Mouse (Mus musculus) megakaryocyte, embryonic 14.5 days (primary cell): ENCODE data around the gene Notum. TPM values are rescaled to one million over a fixed set of nuclear protein-coding genes. Genes with fewer than 3 reads are reported as not detected.
A peak's percentile ranks its signal among the peaks of the same experiment; 100 is the strongest.

ENCODE experiments used
- H3K27me3 ChIP-seq: replicated peaks from 2 replicates; pipeline ENCODE3; 2012; ENCODE audit warnings: inconsistent platforms
- H3K36me3 ChIP-seq: replicated peaks from 2 replicates; pipeline ENCODE3; 2012; ENCODE audit warnings: low read length, inconsistent platforms, mixed read lengths
- H3K4me1 ChIP-seq: 2 replicates; pipeline ENCODE4 v1.6.1; 2012; ENCODE audit warnings: inconsistent platforms
- H3K4me3 ChIP-seq: replicated peaks from 2 replicates; pipeline ENCODE3; 2012; ENCODE audit warnings: moderate library complexity, mild to moderate bottlenecking, inconsistent platforms
- H3K9me3 ChIP-seq: 2 replicates; pipeline ENCODE4 v1.6.1; 2012; ENCODE audit warnings: inconsistent platforms
- FLI1 ChIP-seq: IDR thresholded peaks from 2 replicates; pipeline ENCODE4 v1.6.1; 2012; ENCODE audit warnings: low read length, inconsistent platforms, mixed read lengths
- GATA1 ChIP-seq: IDR thresholded peaks from 3 replicates; pipeline ENCODE4 v1.6.1; 2012; ENCODE audit warnings: mixed read lengths, low read length, inconsistent platforms, borderline replicate concordance
- polyA plus RNA-seq: library from polyadenylated mRNA; stranded (reverse); fragments of >175 nt; gene quantifications from 2 replicates; pipeline ENCODE4 v1.2.3, GENCODE M21; 2012; ENCODE audit warnings: low replicate concordance; ENCODE audit not compliant: insufficient read depth

Gene Notum
- polyA plus RNA-seq, result 0.46 TPM in 1 of 2 replicates, not detected in the other

GRCm38 (mm10) chr11:120661076-120661460 lies at the start of gene Notum:
Gene Notum (minus strand): TSS chr11:120661175.
- H3K4me3 ChIP-seq, result peak within 1 kb of the TSS; percentile 91
- TF ChIP-seq FLI1 (no peak), GATA1 (no peak)
- H3K4me1 ChIP-seq, result peaks cover 45% of the 10 kb centered on the region
- no peaks in the 10 kb centered on the region for H3K9me3 ChIP-seq
- H3K36me3 ChIP-seq, result no peaks in the 10 kb centered on the region
- H3K27me3 ChIP-seq, result peaks cover 96% of the 10 kb centered on the region

- TF ChIP-seq GATA1, result no peak
- no peak for TF ChIP-seq FLI1
- H3K36me3 ChIP-seq, result peaks cover 67% of the 10 kb centered on the region
- H3K4me1 ChIP-seq, result peaks cover 43% of the 10 kb centered on the region
These were observed 49.7 kb upstream of the Notum start for GRCm38 (mm10) chr11:120710672-120711071.

GRCm38 (mm10) chr11:120709551-120709950 lies 48.6 kb upstream of the Notum start:
- H3K36me3 ChIP-seq, result peaks cover 69% of the 10 kb centered on the region
- no peaks in the 10 kb centered on the region for H3K9me3 ChIP-seq
- H3K4me1 ChIP-seq, result peaks cover 36% of the 10 kb centered on the region
- no peak for TF ChIP-seq GATA1
- TF ChIP-seq FLI1, result no peak
- no peak overlapping the region for H3K4me3 ChIP-seq
- no peaks in the 10 kb centered on the region for H3K27me3 ChIP-seq

More at GRCm38 (mm10) chr11:120710672-120711071, 49.7 kb upstream of the Notum start:
- H3K27me3 ChIP-seq, result no peaks in the 10 kb centered on the region
- no peaks in the 10 kb centered on the region for H3K9me3 ChIP-seq
- no peak overlapping the region for H3K4me3 ChIP-seq

- Histone ChIP-seq H3K36me3 (peaks cover 84% of the 10 kb centered on the region), H3K27me3 (no peaks in the 10 kb centered on the region), H3K4me1 (peaks cover 32% of the 10 kb centered on the region), H3K4me3 (no peak overlapping the region), H3K9me3 (no peaks in the 10 kb centered on the region)
- no peak for TF ChIP-seq FLI1
- no peak for TF ChIP-seq GATA1
These were observed 47.0 kb upstream of the Notum start for GRCm38 (mm10) chr11:120707969-120708368.

GRCm38 (mm10) chr11:120707225-120707624 lies 46.2 kb upstream of the Notum start:
- Histone ChIP-seq H3K4me1 (peaks cover 24% of the 10 kb centered on the region), H3K4me3 (no peak overlapping the region), H3K9me3 (no peaks in the 10 kb centered on the region), H3K27me3 (no peaks in the 10 kb centered on the region), H3K36me3 (peaks cover 88% of the 10 kb centered on the region)
- TF ChIP-seq FLI1, result no peak
- no peak for TF ChIP-seq GATA1

- Histone ChIP-seq H3K9me3 (no peaks in the 10 kb centered on the region), H3K4me1 (peaks cover 19% of the 10 kb centered on the region; the same call in 1 of the 2 replicates), H3K36me3 (peaks cover 88% of the 10 kb centered on the region), H3K4me3 (no peak overlapping the region), H3K27me3 (no peaks in the 10 kb centered on the region)
- no peak for TF ChIP-seq GATA1
- TF ChIP-seq FLI1, result no peak
These were observed 45.1 kb upstream of the Notum start for GRCm38 (mm10) chr11:120706120-120706519.

GRCm38 (mm10) chr11:120704486-120705325 lies 43.7 kb upstream of the Notum start:
- Histone ChIP-seq H3K4me3 (no peak overlapping the region), H3K9me3 (no peaks in the 10 kb centered on the region), H3K4me1 (peaks cover 30% of the 10 kb centered on the region), H3K27me3 (no peaks in the 10 kb centered on the region), H3K36me3 (peaks cover 88% of the 10 kb centered on the region)
- TF ChIP-seq GATA1 (no peak), FLI1 (no peak)

- Histone ChIP-seq H3K4me1 (peaks cover 30% of the 10 kb centered on the region), H3K9me3 (no peaks in the 10 kb centered on the region), H3K27me3 (no peaks in the 10 kb centered on the region), H3K36me3 (peaks cover 88% of the 10 kb centered on the region), H3K4me3 (no peak overlapping the region)
- no peak for TF ChIP-seq GATA1
- no peak for TF ChIP-seq FLI1
These were observed 42.9 kb upstream of the Notum start for GRCm38 (mm10) chr11:120703696-120704454.

GRCm38 (mm10) chr11:120697741-120698140 lies 36.8 kb upstream of the Notum start:
- TF ChIP-seq GATA1, result no peak
- TF ChIP-seq FLI1, result no peak
- Histone ChIP-seq H3K27me3 (no peaks in the 10 kb centered on the region), H3K36me3 (peaks cover 97% of the 10 kb centered on the region), H3K4me1 (peaks cover 21% of the 10 kb centered on the region), H3K9me3 (no peaks in the 10 kb centered on the region), H3K4me3 (no peak overlapping the region)
